Mouse (Mus musculus) cerebellum, adult 2 months (tissue): ENCODE results near the gene Msh5.

Experiments
- CTCF ChIP-seq: fragments of 200-500 bp; IDR thresholded peaks from 2 replicates; pipeline ENCODE4 v1.5.1; 2011; ENCODE audit warnings: low read depth, mild to moderate bottlenecking, control low read depth, low read length, moderate library complexity, borderline replicate concordance; ENCODE audit not compliant: insufficient read depth
- POLR2A ChIP-seq: fragments of 200-500 bp; IDR thresholded peaks from 2 replicates; pipeline ENCODE4 v1.6.1; 2011; ENCODE audit warnings: low read length, control low read depth, borderline replicate concordance; ENCODE audit not compliant: insufficient read depth

GRCm38 (mm10) chr17:35023756-35024155, 22.8 kb downstream of the Msh5 start:
- TF ChIP-seq POLR2A (no peak), CTCF (no peak)
